Mouse (Mus musculus) left cerebral cortex, postnatal 25 days (tissue): ENCODE results near the gene Rassf5. TPM values are rescaled to one million over a fixed set of nuclear protein-coding genes. Genes with fewer than 3 reads are reported as not detected.
"Not testable (repeated sequence)": the region's sequence is repeated elsewhere in the genome, so short reads cannot be mapped to it uniquely, and the experiment has no call there.

ENCODE experiments used
- DNase-seq, 2 experiments: peaks; one replicate each; pipeline ENCODE4 v3.0.0; 2022; ENCODE audit warnings: low spot score in 2 of 2, mixed read lengths in 1 of 2
- intact Hi-C: fragments of 180-260 bp; cut with DNase I; formaldehyde crosslinking; loops from one replicate; pipeline ENCODE4 v1.15.1; 2025
- total RNA-seq, 2 experiments: library from RNA; stranded (reverse); gene quantifications; 2 replicates each; pipeline ENCODE4 v1.2.3; 2021

Gene Rassf5
- total RNA-seq, 2 experiments from 2014 or later: 24.0 to 25.3 TPM

GRCm38 (mm10) chr1:131159573-131160327, 85.3 kb downstream of the Rassf5 start:
- DNase-seq, intact Hi-C loops: not testable (repeated sequence)

GRCm38 (mm10) chr1:131155456-131155855, 89.6 kb downstream of the Rassf5 start:
- intact Hi-C loops: loop anchor here (2.0 kb wide), 1 partner anchor 39 kb away; no protein-coding TSS in a partner anchor
- DNase-seq: peak in 1 of 2 experiments; percentile 40

GRCm38 (mm10) chr1:131153018-131153629, 91.9 kb downstream of the Rassf5 start, which contains the start of gene Eif2d:
Gene Eif2d, plus strand, starts transcription at chr1:131153181.
- peak; percentile 86 to 92 for DNase-seq
- intact Hi-C loops: loop anchor here (2.0 kb wide), 1 partner anchor 14 kb away; the partner anchor contains the start of gene Dyrk3

DNA sequence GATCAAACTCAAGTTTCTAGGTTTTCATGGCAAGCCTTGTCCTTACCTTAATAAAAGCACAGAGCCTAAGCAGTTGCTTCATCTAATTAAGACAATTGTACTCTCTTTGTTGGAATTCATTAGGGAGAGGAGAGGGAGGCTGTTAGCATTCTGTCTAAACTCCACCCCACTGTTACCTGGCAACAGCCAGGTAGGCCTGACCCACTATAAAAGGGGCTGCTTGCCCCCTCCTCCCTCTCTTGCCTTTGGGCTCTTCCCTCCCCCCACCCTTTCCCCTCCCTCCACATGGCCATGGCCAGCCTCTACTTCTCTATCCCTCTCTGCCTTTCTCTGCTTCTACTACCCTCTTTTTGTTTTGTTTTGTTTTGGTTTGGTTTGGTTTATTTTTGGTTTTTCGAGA, 95.6 kb downstream of the Rassf5 start:
- DNase-seq: no peak
- intact Hi-C loops: no loop called here

DNA sequence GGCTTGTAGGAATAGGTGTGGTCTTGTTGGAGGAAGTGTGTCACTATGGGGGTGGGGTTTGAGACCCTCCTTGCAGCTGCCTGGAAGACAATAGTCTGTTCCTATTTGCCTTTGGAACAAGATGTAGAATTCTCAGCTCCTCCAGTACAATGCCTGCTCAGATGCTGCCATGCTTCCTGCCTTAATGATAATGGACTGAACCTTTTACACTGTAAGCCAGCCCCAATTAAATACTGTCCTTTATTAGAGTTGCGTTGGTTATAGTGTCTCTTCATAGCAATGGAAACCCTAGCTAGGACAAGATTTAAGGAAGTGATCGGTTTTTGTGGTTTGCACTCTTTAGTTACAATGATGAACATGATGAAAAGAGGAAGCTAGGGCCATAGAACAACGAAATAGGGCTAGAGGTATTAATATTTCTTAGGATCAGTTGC, 98.9 kb downstream of the Rassf5 start:
- intact Hi-C loops: no loop called here
- DNase-seq: no peak

DNA sequence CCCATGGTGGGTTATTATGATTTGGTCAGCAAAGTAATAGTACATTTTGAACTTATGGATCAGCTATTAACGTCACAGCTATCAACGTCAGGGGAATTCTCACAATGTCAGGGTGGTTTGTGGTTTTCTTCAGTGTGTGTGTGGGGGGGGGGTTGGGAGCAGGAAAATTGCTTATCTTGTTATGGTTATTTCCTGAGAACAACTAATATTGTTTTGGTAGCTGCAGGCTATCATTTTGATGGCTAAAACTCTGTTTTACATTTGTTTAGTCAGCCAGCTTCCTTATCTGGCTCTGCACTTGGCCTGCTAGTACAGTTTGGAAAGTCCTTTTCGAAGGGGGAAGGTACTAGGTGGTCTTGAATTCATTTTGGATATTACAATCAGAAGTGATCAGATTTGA, 99.8 kb downstream of the Rassf5 start:
- DNase-seq, intact Hi-C loops: not testable (repeated sequence)

- intact Hi-C loops: no loop called here
- no peak for DNase-seq
Measured at GRCm38 (mm10) chr1:131142472-131142871, 102.6 kb downstream of the Rassf5 start.

- no peak for DNase-seq
- intact Hi-C loops: no loop called here
Measured at GRCm38 (mm10) chr1:131141449-131141848, 103.6 kb downstream of the Rassf5 start.

GRCm38 (mm10) chr1:131139102-131140095, 105.7 kb downstream of the Rassf5 start:
- intact Hi-C loops: loop anchor here (2.0 kb wide), 1 partner anchor 13 kb away; the partner anchor contains the start of gene Eif2d
- no peak for DNase-seq

DNA sequence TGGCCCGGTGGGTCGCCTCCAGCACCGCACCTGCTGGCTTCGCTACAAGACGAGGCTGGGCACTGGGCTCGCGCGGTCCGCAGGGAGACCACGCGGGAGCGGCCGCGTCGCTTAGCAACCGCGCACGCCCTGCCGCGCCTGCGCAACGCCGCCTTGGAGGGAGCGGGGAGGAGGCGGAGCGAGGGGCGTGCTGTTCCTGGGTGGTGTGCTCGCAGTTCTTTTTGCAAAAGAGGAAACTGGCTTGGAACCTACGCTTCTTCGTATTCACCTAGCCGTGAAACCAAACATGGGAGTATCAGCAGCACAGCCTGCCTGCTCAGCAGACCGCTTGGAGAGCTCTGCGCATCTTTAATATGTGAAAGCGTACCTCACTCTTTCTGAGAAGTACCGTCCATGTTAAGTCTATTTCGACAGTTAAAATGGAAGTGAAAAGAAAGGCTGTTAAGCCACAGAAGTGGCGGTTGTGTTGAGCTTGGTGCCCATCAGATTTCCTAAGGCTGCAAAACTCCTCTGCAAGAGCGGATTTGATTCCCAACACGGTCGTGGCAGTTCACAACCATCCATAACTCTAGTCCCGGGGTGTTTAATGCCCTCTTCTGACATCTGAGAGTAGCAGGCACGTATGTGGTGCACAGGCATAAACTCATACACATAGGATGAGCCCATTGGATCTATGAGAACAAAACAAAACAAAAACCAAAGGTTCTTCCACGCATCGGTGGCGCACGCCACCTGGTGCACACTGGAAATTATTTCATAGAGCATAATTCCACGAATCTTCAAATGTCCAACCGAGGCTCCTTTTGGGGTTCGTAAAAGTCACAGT, 106.7 kb downstream of the Rassf5 start, which contains the start of gene Dyrk3:
Gene Dyrk3, minus strand, starts transcription at position 150 of the 826 bp plus-strand sequence.
- peak; percentile 92 to 94 for DNase-seq
- intact Hi-C loops: loop anchor here (1.0 to 2.0 kb wide), 2 partner anchors 14 to 22 kb away; partner anchors contain the start of gene Eif2d

GRCm38 (mm10) chr1:131137717-131138118, 107.3 kb downstream of the Rassf5 start:
- no peak for DNase-seq

DNA sequence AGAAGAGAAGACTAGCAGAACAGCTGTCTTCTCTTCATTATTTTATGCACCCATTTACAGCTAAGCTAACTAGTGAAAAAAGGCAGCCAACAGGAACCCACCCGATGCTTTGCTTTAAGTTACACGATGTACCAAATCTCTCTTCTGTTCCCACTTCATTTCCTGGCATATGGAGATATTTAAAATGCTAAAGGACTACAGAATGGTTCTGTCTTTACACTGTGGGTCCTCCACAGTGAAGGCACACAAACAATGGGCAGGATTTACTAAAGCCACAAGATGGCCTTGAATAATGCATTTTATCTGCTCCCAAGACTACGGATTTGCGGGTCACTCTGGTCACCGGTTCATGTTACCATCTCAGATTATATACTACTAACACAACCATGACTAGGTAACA, 107.9 kb downstream of the Rassf5 start:
- peak in 1 of 2 experiments; percentile 54 for DNase-seq

More at GRCm38 (mm10) chr1:131137717-131138118, 107.3 kb downstream of the Rassf5 start:
- intact Hi-C loops: loop anchor here (1.0 to 2.0 kb wide), 2 partner anchors 15 to 21 kb away; partner anchors contain the start of gene Eif2d

GRCm38 (mm10) chr1:131135960-131136629, 109.0 kb downstream of the Rassf5 start:
- no peak for DNase-seq
- intact Hi-C loops: no loop called here

More for the DNA sequence above, 107.9 kb downstream of the Rassf5 start:
- intact Hi-C loops: no loop called here

DNA sequence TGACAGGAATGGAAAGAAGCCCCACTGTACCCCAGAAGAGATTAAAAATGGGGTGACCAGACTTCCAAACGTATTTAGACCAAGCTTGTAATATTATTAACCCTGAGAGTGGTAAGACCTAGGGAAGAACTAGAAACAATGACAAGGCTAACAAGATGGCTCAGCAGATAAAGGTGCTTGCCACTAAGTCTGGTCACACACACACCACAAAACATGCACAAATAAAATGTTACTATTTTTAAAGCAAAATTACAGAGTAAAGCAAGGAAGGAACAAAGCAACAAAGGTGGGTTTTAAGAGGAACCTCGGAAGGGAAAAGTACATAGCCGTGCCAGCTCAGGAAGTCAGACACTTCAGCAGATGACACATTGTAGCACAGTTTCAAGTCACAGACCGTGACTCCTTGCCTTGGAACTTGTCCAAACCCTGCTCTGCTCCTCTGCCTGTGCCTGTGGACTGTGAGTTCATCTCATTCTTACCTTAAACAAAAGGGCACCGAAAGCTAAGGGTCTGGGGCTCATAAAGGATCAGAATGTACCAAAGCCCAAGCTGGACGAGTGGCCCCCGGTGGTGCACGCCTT, 110.0 kb downstream of the Rassf5 start:
- peak in 1 of 2 experiments; percentile 38 for DNase-seq
- intact Hi-C loops: no loop called here

- DNase-seq: no peak
- intact Hi-C loops: no loop called here
Measured at GRCm38 (mm10) chr1:131134231-131134630, 110.8 kb downstream of the Rassf5 start.
